Mouse (Mus musculus) midbrain, postnatal 0 days (tissue): ENCODE measurements at regions not wholly inside any gene's neighbourhood (a gene's known extent, or its start where the extent isn't known, plus 50 kb on each side); places are given as distances from the start of the nearest gene placed in this dataset.

Experiments used
- ATAC-seq: fragments of 200-750 bp; cut with Nextera tagmentation; 2 replicates; pipeline ENCODE4 v1.8.0; 2017; ENCODE audit warnings: moderate number of reproducible peaks, mild to moderate bottlenecking, moderate TSS enrichment, moderate library complexity; ENCODE audit not compliant: low FRiP score
- DNase-seq: peaks from one replicate; pipeline ENCODE4 v3.0.0-alpha.2; 2015; ENCODE audit warnings: low spot score
- H3K27ac ChIP-seq: fragments of 300-500 bp; sonication (generic); 2 replicates; pipeline ENCODE4 v1.5.1; 2014; ENCODE audit warnings: low read depth, mild to moderate bottlenecking, low read length, mixed read lengths
- H3K27me3 ChIP-seq: fragments of 300-500 bp; sonication (generic); 2 replicates; pipeline ENCODE4 v1.6.1; 2014; ENCODE audit warnings: low read length, control low read depth, mixed read lengths; ENCODE audit not compliant: insufficient read depth
- H3K36me3 ChIP-seq: fragments of 300-500 bp; sonication (generic); 2 replicates; pipeline ENCODE4 v1.6.1; 2014; ENCODE audit warnings: low read length, control low read depth, mixed read lengths; ENCODE audit not compliant: insufficient read depth
- H3K4me1 ChIP-seq: fragments of 300-500 bp; sonication (generic); 2 replicates; pipeline ENCODE4 v1.6.1; 2014; ENCODE audit warnings: mild to moderate bottlenecking, control low read depth, antibody characterized with exemption, low read length, mixed read lengths; ENCODE audit not compliant: insufficient read depth
- H3K4me2 ChIP-seq: fragments of 300-500 bp; sonication (generic); 2 replicates; pipeline ENCODE4 v1.6.1; 2014; ENCODE audit warnings: low read depth, mild to moderate bottlenecking, low read length, mixed read lengths; ENCODE audit not compliant: poor library complexity, severe bottlenecking
- H3K4me3 ChIP-seq: fragments of 300-500 bp; sonication (generic); 2 replicates; pipeline ENCODE4 v1.5.1; 2014; ENCODE audit warnings: low read depth, mild to moderate bottlenecking, low read length, moderate library complexity
- H3K9ac ChIP-seq: fragments of 300-500 bp; sonication (generic); replicated peaks from 2 replicates; pipeline ENCODE4 v1.6.1; 2014; ENCODE audit warnings: mild to moderate bottlenecking, low read length, moderate library complexity, mixed read lengths; ENCODE audit not compliant: poor library complexity, severe bottlenecking
- H3K9me3 ChIP-seq: fragments of 300-500 bp; sonication (generic); 2 replicates; pipeline ENCODE4 v1.6.1; 2016; ENCODE audit warnings: low read length, control low read depth
- CTCF ChIP-seq: IDR thresholded peaks from 2 replicates; pipeline ENCODE4 v1.5.1; 2016; ENCODE audit warnings: antibody characterized with exemption, mild to moderate bottlenecking
- WGBS: fragments of 180-500 bp; shearing (Covaris S2); extraction: QIAGEN DNeasy Blood & Tissue Kit; methylation state at CpG from one replicate; pipeline ENCODE4 v1.1.7; 2014; 5-methylcytosine and 5-hydroxymethylcytosine counted together

DNA sequence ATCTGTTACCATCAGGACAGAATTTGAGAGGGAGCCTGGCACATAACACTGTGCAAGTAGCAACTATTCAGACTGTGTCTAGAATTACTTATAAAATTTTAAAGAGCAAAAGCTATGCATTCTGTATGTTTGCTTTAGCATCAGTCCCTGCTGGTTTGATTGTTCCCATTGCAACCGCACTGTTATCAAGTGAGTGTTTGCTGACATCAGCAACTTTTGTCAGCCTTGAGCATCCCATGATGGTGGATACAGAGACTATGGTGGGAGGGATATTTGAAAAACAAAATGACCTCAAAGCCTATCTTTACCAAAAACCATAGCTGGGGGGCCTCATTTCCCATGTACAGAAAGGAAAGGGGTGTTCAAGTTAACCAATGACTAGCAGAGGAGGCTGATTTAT lies 93.2 kb upstream of the Tapt1 start:
- H3K9ac ChIP-seq, result no peak overlapping the region
- H3K36me3 ChIP-seq, result no peaks in the 10 kb centered on the region
- no peak for TF ChIP-seq CTCF
- H3K27me3 ChIP-seq, result no peaks in the 10 kb centered on the region
- WGBS, result 91% methylated on average over 1 of the region's 1 CpGs
- H3K4me3 ChIP-seq, result no peak overlapping the region
- DNase-seq (no peak), ATAC-seq (no peak)
- no peak overlapping the region for H3K27ac ChIP-seq
- no peak overlapping the region for H3K4me2 ChIP-seq
- no peaks in the 10 kb centered on the region for H3K4me1 ChIP-seq
- H3K9me3 ChIP-seq, result no peaks in the 10 kb centered on the region

DNA sequence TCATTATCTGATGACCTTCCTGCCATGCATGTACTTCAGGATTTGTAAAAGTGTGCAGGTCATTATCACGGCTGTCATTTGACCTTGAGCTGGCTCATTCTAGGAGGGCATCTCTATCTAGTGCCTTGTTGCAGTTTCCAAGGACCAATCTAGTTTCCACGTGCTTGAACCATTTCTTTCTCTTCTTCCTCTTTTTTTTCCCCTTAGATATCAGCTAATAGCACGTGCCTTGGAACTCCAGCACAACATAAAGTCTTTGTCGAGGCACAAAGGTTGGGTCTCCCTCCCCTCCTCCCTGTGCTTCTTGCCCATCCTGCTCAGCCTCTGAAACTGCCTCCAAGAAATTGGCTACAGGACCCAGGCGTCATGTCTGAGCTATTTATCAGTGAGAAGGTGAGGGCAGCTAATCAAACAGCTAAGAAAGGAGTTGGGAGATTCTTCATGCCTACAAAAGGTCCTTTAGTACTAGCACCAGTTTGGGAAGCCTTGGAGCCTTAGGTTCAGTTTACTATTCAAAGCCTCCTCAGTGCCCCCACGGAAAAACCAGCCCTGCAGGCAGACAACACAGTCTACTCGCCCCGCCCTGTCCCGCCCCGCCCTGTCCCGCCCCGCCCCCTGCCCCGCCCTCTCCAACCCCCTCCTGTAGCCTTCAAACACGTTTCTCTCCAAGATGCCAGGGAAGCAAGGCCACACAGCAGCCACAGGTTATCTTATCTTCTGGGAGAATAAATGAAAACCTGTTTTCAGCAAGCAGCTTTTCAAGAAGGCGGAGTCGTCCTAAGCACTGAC lies 80.5 kb upstream of the Tapt1 start:
- ATAC-seq (no peak), DNase-seq (no peak)
- H3K27me3 ChIP-seq, result no peaks in the 10 kb centered on the region
- no peak overlapping the region for H3K4me2 ChIP-seq
- no peaks in the 10 kb centered on the region for H3K4me1 ChIP-seq
- no peak overlapping the region for H3K4me3 ChIP-seq
- no peaks in the 10 kb centered on the region for H3K36me3 ChIP-seq
- no peaks in the 10 kb centered on the region for H3K9me3 ChIP-seq
- TF ChIP-seq CTCF, result no peak
- no peak overlapping the region for H3K9ac ChIP-seq
- 24% methylated on average over 16 of the region's 16 CpGs for WGBS
- no peak overlapping the region for H3K27ac ChIP-seq

DNA sequence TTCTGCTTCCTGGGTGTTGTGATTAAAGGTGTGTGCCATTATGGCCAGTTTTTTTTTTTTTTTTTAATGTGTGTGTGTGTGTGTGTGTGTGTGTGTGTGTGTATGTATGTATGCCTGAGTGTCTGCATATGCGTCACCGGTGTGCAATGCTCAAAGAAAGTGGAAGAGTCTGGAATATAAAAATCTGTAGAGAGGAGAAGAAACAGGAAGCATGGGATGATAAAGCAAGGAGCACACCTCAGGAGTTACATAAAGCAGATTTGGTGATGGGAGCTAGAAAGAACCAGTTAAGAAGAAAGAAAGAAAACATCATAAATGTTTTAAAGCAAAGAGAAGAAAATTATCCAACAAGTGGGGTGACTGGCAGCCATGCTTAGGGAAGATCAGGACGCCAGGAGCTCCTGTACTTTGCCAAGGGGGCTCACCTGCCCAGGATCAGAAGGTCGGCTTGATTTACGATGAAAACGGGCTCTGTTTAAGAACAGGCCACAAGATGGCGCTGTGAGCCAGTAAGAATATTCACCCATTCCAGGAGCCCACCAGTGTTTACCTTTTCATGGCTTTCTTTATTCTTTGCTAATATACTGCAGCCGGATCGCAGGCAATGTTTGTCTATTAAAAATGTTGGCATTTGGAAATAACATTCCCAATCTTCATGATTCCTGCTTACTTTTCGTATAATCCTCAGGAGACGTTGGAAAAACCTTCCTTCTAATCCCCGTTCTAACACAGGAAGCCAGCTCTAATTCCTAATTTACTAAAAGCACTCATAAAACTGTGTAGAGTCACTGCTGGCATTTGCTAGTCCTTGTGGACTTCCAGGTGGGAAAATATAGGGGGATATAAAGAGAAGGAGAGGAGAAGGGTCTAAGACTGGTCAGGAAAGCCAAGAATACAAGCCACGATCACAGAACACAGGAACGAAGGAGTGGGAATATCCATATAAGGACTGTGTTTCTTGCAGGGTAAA lies 77.7 kb upstream of the Tapt1 start:
- H3K27ac ChIP-seq, result 0 out of 2 replicates have a peak overlapping the region, but pooled peaks have one; percentile 33
- H3K4me3 ChIP-seq, result no peak overlapping the region
- peak; percentile 70 for ATAC-seq
- H3K9ac ChIP-seq, result no peak overlapping the region
- WGBS, result 23% methylated on average over 14 of the region's 14 CpGs
- H3K36me3 ChIP-seq, result no peaks in the 10 kb centered on the region
- no peaks in the 10 kb centered on the region for H3K27me3 ChIP-seq
- TF ChIP-seq CTCF, result peak; percentile 93
- peak overlapping the region; percentile 21 for H3K4me2 ChIP-seq
- DNase-seq, result peak; percentile 87
- no peaks in the 10 kb centered on the region for H3K9me3 ChIP-seq
- H3K4me1 ChIP-seq, result no peaks in the 10 kb centered on the region

DNA sequence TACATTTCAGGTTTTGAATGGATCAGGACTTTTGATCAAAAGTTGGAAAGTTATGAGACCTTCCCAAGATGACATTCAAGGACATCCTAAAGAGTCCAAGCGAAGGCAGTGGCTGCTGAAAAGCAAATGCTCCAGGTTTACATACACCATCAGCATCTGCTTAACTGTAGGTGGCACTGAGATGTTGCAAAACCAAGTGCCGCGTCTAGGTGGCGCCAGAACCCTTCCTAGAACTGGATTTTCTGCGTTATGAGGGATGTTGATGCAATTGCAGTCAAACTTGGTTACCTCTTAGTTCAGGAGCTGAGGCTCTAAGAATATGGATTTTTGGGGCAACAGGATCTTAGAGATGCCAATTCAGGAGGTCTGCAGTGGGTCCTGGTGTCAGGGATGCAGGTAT lies 58.0 kb upstream of the Tapt1 start:
- WGBS, result 11% methylated on average over 5 of the region's 5 CpGs
- H3K27me3 ChIP-seq, result no peaks in the 10 kb centered on the region
- no peak overlapping the region for H3K4me3 ChIP-seq
- TF ChIP-seq CTCF, result peak; percentile 100
- H3K9me3 ChIP-seq, result no peaks in the 10 kb centered on the region
- no peak overlapping the region for H3K27ac ChIP-seq
- no peak overlapping the region for H3K9ac ChIP-seq
- DNase-seq (peak; percentile 87), ATAC-seq (peak; percentile 65)
- H3K4me2 ChIP-seq, result no peak overlapping the region
- H3K36me3 ChIP-seq, result no peaks in the 10 kb centered on the region
- no peaks in the 10 kb centered on the region for H3K4me1 ChIP-seq
